Mouse (Mus musculus) G1E (cell line): ENCODE data around the gene Pcsk4. TPM values are rescaled to one million over a fixed set of nuclear protein-coding genes. Genes with fewer than 3 reads are reported as not detected.
"Not testable (repeated sequence)": the region's sequence is repeated elsewhere in the genome, so short reads cannot be mapped to it uniquely, and the experiment has no call there.

Experiments used
- ATAC-seq: 2 replicates; pipeline ENCODE4 v1.8.0; 2016; ENCODE audit warnings: mild to moderate bottlenecking; ENCODE audit not compliant: insufficient number of reproducible peaks, poor library complexity, low FRiP score, severe bottlenecking; ENCODE audit errors: extremely low read depth
- DNase-seq: peaks from one replicate; pipeline ENCODE4 v3.0.0; 2012; ENCODE audit warnings: low spot score
- H3K27me3 ChIP-seq: 2 replicates; pipeline ENCODE4 v1.6.1; 2012; ENCODE audit warnings: mild to moderate bottlenecking, low read length, inconsistent platforms; ENCODE audit not compliant: insufficient read depth
- H3K36me3 ChIP-seq: replicated peaks from 2 replicates; pipeline ENCODE3; 2012; ENCODE audit warnings: mild to moderate bottlenecking, inconsistent platforms
- H3K4me1 ChIP-seq: 2 replicates; pipeline ENCODE4 v1.6.1; 2012; ENCODE audit warnings: low read depth, low read length, inconsistent platforms, mixed read lengths; ENCODE audit not compliant: insufficient read depth
- H3K4me3 ChIP-seq: 2 replicates; pipeline ENCODE4 v1.5.1; 2012; ENCODE audit warnings: low read depth, mild to moderate bottlenecking, inconsistent platforms, low read length, moderate library complexity, mixed read lengths
- H3K9me3 ChIP-seq: replicated peaks from 2 replicates; pipeline ENCODE4 v1.6.1; 2012; ENCODE audit warnings: inconsistent platforms
- CTCF ChIP-seq: IDR thresholded peaks from 2 replicates; pipeline ENCODE4 v1.5.1; 2012; ENCODE audit warnings: low read depth, low read length, inconsistent platforms, mixed read lengths
- GATA1 ChIP-seq: IDR thresholded peaks from 2 replicates; pipeline ENCODE4 v1.6.1; 2012; ENCODE audit warnings: borderline replicate concordance, low read length, inconsistent platforms, mixed read lengths
- GATA2 ChIP-seq: IDR thresholded peaks from 2 replicates; pipeline ENCODE4 v1.6.1; 2012; ENCODE audit warnings: low read depth, low read length, inconsistent platforms, borderline replicate concordance
- POLR2AphosphoS5 ChIP-seq: IDR thresholded peaks from 2 replicates; pipeline ENCODE4 v1.6.1; 2012; ENCODE audit warnings: low read depth, low read length, inconsistent platforms; ENCODE audit not compliant: insufficient replicate concordance
- TAL1 ChIP-seq: conservative IDR thresholded peaks from 2 replicates; pipeline ENCODE4 v1.6.1; 2012; ENCODE audit warnings: low read depth, low read length, inconsistent platforms, mixed read lengths
- polyA plus RNA-seq: library from polyadenylated mRNA; stranded (reverse); fragments of >175 nt; gene quantifications from 2 replicates; pipeline ENCODE4 v1.2.3, GENCODE M21; 2012
- total RNA-seq, 2 experiments: library from RNA; stranded (forward) in 1 of 2; stranded (reverse) in 1 of 2; fragments of 200-1000 nt in 1 of 2; fragments of >200 nt in 1 of 2; fragmentation: Nextera tagmentation in 1 of 2; gene quantifications; 2 replicates each; pipeline ENCODE4 v1.2.3; 2014 to 2017

Pcsk4 gene
- total and polyA plus RNA-seq, 3 experiments, result 0.87 to 12.4 (median 6.7) TPM

GRCm38 (mm10) chr10:80351896-80352295 lies 22.6 kb upstream of the Pcsk4 start:
- no peak overlapping the region for H3K4me3 ChIP-seq
- H3K4me1 ChIP-seq, result peaks cover 56% of the 10 kb centered on the region
- no peak for ATAC-seq
- H3K27me3 ChIP-seq, result peaks cover 77% of the 10 kb centered on the region
- no peaks in the 10 kb centered on the region for H3K36me3 ChIP-seq
- no peak for TF ChIP-seq TAL1
- no peak for TF ChIP-seq GATA1
- TF ChIP-seq GATA2, result no peak
- TF ChIP-seq CTCF, result no peak
- no peak for TF ChIP-seq POLR2AphosphoS5
- no peak for DNase-seq
- no peaks in the 10 kb centered on the region for H3K9me3 ChIP-seq

GRCm38 (mm10) chr10:80350292-80350691 lies 21.0 kb upstream of the Pcsk4 start:
- Histone ChIP-seq H3K9me3 (no peaks in the 10 kb centered on the region), H3K27me3 (peaks cover 61% of the 10 kb centered on the region), H3K4me1 (peaks cover 64% of the 10 kb centered on the region), H3K4me3 (no peak overlapping the region), H3K36me3 (peaks cover 4% of the 10 kb centered on the region)
- TF ChIP-seq CTCF, result peak; percentile 97
- TF ChIP-seq TAL1, result no peak
- DNase-seq (peak; percentile 70), ATAC-seq (peak; percentile 69)

- Histone ChIP-seq H3K36me3 (peaks cover 5% of the 10 kb centered on the region), H3K4me3 (peak overlapping the region; percentile 74; the same call in 1 of the 2 replicates), H3K27me3 (peaks cover 50% of the 10 kb centered on the region), H3K4me1 (peaks cover 77% of the 10 kb centered on the region), H3K9me3 (no peaks in the 10 kb centered on the region)
- ATAC-seq, result no peak
- DNase-seq, result no peak
- no peak for TF ChIP-seq TAL1
- TF ChIP-seq GATA1, result no peak
- no peak for TF ChIP-seq CTCF
- TF ChIP-seq GATA2, result no peak
- no peak for TF ChIP-seq POLR2AphosphoS5
Measured at GRCm38 (mm10) chr10:80348981-80349380, 19.7 kb upstream of the Pcsk4 start.

GRCm38 (mm10) chr10:80348244-80348781 lies 19.0 kb upstream of the Pcsk4 start, which contains the start of gene Adamtsl5:
TSS of gene Adamtsl5 (minus strand) at chr10:80348412.
- DNase-seq (peak; percentile 85), ATAC-seq (no peak)
- Histone ChIP-seq H3K36me3 (peaks cover 7% of the 10 kb centered on the region), H3K27me3 (peaks cover 43% of the 10 kb centered on the region), H3K4me3 (peak within 1 kb of the TSS; percentile 74), H3K4me1 (peaks cover 81% of the 10 kb centered on the region), H3K9me3 (no peaks in the 10 kb centered on the region)
- no peak for TF ChIP-seq GATA1
- peak; percentile 89 for TF ChIP-seq CTCF

GRCm38 (mm10) chr10:80347514-80347967 lies 18.2 kb upstream of the Pcsk4 start:
- ATAC-seq (no peak), DNase-seq (no peak)
- Histone ChIP-seq H3K4me3 (peak overlapping the region; percentile 74), H3K4me1 (peaks cover 80% of the 10 kb centered on the region), H3K9me3 (peaks cover under 1% of the 10 kb centered on the region), H3K27me3 (peaks cover 35% of the 10 kb centered on the region), H3K36me3 (peaks cover 9% of the 10 kb centered on the region)
- no peak for TF ChIP-seq GATA2
- TF ChIP-seq GATA1, result no peak

- Histone ChIP-seq H3K4me1 (peaks cover 89% of the 10 kb centered on the region), H3K9me3 (peaks cover 16% of the 10 kb centered on the region), H3K27me3 (peaks cover 22% of the 10 kb centered on the region), H3K36me3 (peaks cover 25% of the 10 kb centered on the region)
- H3K4me3 ChIP-seq, DNase-seq, ATAC-seq: not testable (repeated sequence)
Measured at GRCm38 (mm10) chr10:80345929-80346328, 16.6 kb upstream of the Pcsk4 start.

- Histone ChIP-seq H3K27me3 (peaks cover 17% of the 10 kb centered on the region), H3K4me3 (peak overlapping the region; percentile 73), H3K9me3 (peaks cover 16% of the 10 kb centered on the region), H3K36me3 (peaks cover 30% of the 10 kb centered on the region), H3K4me1 (peaks cover 91% of the 10 kb centered on the region)
- ATAC-seq, result no peak
- no peak for TF ChIP-seq POLR2AphosphoS5
- no peak; the same call in 1 of the 2 replicates for TF ChIP-seq TAL1
- no peak for TF ChIP-seq CTCF
- no peak for TF ChIP-seq GATA1
- no peak for TF ChIP-seq GATA2
- peak; percentile 74 for DNase-seq
Measured at GRCm38 (mm10) chr10:80345122-80345521, 15.8 kb upstream of the Pcsk4 start.
